Mouse (Mus musculus) embryonic facial prominence, embryonic 13.5 days (tissue): ENCODE results near the gene Ngf. TPM values are rescaled to one million over a fixed set of nuclear protein-coding genes. Genes with fewer than 3 reads are reported as not detected.

Source experiments
- ATAC-seq: fragments of 200-750 bp; cut with Nextera tagmentation; 2 replicates; pipeline ENCODE4 v1.8.0; 2017; ENCODE audit warnings: low read depth; ENCODE audit not compliant: insufficient number of reproducible peaks, insufficient read depth, low FRiP score, low TSS enrichment
- H3K27ac ChIP-seq: fragments of 300-500 bp; sonication (generic); 2 replicates; pipeline ENCODE4 v1.5.1; 2015; ENCODE audit warnings: moderate library complexity, mild to moderate bottlenecking, inconsistent platforms
- H3K27me3 ChIP-seq: fragments of 300-500 bp; sonication (generic); 2 replicates; pipeline ENCODE4 v1.6.1; 2015; ENCODE audit warnings: mild to moderate bottlenecking, inconsistent platforms
- H3K36me3 ChIP-seq: fragments of 300-500 bp; sonication (generic); 2 replicates; pipeline ENCODE4 v1.6.1; 2015; ENCODE audit warnings: mild to moderate bottlenecking, inconsistent platforms
- H3K4me1 ChIP-seq: fragments of 300-500 bp; sonication (generic); 2 replicates; pipeline ENCODE4 v1.6.1; 2015; ENCODE audit warnings: inconsistent platforms
- H3K4me2 ChIP-seq: fragments of 300-500 bp; sonication (generic); 2 replicates; pipeline ENCODE4 v1.6.1; 2015; ENCODE audit warnings: moderate library complexity, mild to moderate bottlenecking, inconsistent platforms
- H3K4me3 ChIP-seq: fragments of 300-500 bp; sonication (generic); 2 replicates; pipeline ENCODE4 v1.5.1; 2015; ENCODE audit warnings: mild to moderate bottlenecking, inconsistent platforms
- H3K9ac ChIP-seq: fragments of 300-500 bp; sonication (generic); 2 replicates; pipeline ENCODE4 v1.6.1; 2015; ENCODE audit warnings: mild to moderate bottlenecking, inconsistent platforms
- H3K9me3 ChIP-seq: fragments of 300-500 bp; sonication (generic); 2 replicates; pipeline ENCODE4 v1.6.1; 2016; ENCODE audit warnings: inconsistent platforms
- polyA plus RNA-seq: library from polyadenylated mRNA; unstranded; fragments of >200 nt; fragmentation: Nextera tagmentation; extraction: Ambion mirVana; gene quantifications from 2 replicates; pipeline ENCODE4 v1.2.1, GENCODE M21; 2015

The Ngf gene
- polyA plus RNA-seq, 1 experiment from 2014 or later: 10.9 TPM

DNA sequence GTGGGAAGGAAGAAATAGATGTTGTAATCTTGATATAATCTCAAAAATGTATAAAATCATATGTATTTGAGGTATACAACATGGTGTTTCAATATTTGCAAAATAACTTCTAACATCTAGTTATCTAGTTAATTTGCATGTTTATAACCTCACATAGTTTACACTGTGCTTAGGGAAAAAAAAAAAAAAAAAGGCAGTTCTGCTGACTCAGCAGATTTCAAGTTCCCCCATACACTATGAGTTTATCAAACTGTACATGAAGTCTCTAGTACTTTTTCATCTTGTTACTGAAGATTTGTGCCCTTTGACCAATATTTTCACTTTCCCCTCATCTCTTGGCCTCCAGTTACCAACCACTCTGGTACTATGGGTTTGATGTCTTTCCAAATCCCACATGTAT is 86.9 kb downstream of the Ngf start:
- H3K27ac ChIP-seq: no peak overlapping the region
- H3K9ac ChIP-seq: no peak overlapping the region
- no peaks in the 10 kb centered on the region for H3K9me3 ChIP-seq
- no peak for ATAC-seq
- H3K36me3 ChIP-seq: no peaks in the 10 kb centered on the region
- peaks cover 7% of the 10 kb centered on the region; the same call in 1 of the 2 replicates for H3K4me1 ChIP-seq
- no peaks in the 10 kb centered on the region for H3K27me3 ChIP-seq
- no peak overlapping the region for H3K4me2 ChIP-seq
- no peak overlapping the region for H3K4me3 ChIP-seq
